Mouse (Mus musculus): ENCODE data around the gene Pitpnm2. TPM values are rescaled to one million over a fixed set of nuclear protein-coding genes. Genes with fewer than 3 reads are reported as not detected.

Gene Pitpnm2
- polyA plus RNA-seq, 1 experiment from 2014 or later, result 6.0 TPM

GRCm38 (mm10) chr5:124213588-124214469 lies 35.7 kb downstream of the Pitpnm2 start:
- ATAC-seq (ENCODE audit: low FRiP score) (no peak), DNase-seq (ENCODE audit: low spot score) (no peak)
- 85% methylated on average over 13 of the region's 13 CpGs for WGBS
- 0 out of 2 replicates have a peak overlapping the region, but pooled peaks have one; percentile 17 for H3K27ac ChIP-seq (ENCODE audit: low read depth, low read length)
- H3K4me1 ChIP-seq (replicated peaks; ENCODE audit: control insufficient read depth, insufficient read depth, low read length), result no peaks in the 10 kb centered on the region
- H3K4me3 ChIP-seq (ENCODE audit: low read depth, low read length), result no peak overlapping the region
- H3K9ac ChIP-seq (ENCODE audit: low read depth, low read length), result no peak overlapping the region
- H3K27me3 ChIP-seq (ENCODE audit: control insufficient read depth, insufficient read depth, low read length), result no peaks in the 10 kb centered on the region
- no peaks in the 10 kb centered on the region for H3K36me3 ChIP-seq (ENCODE audit: control insufficient read depth, insufficient read depth, low read length)
- H3K4me2 ChIP-seq (replicated peaks; ENCODE audit: low read depth, low read length), result no peak overlapping the region
- H3K9me3 ChIP-seq (ENCODE audit: control insufficient read depth, low read length), result no peaks in the 10 kb centered on the region

DNA sequence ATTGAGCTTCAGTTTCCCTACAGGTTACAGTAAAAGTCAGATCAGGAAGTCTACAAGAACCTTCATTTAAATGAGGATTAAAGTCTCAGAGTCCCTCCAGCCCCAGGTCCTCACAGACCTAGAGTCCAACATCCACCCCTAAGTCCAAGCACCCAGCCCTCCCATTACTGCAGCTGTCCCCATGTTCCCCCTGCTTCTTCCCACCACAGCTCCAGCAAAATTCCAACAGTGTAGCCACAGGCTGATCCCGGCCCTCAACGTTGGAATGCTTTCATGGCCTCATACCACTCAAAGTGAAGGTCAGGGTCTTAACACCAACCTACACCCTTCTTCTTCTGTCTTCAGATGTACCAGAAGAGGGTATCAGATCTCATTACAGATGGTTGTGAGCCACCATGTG lies 37.9 kb downstream of the Pitpnm2 start:
- Histone ChIP-seq H3K4me2 (replicated peaks; ENCODE audit: low read depth, low read length) (no peak overlapping the region), H3K27ac (ENCODE audit: low read depth, low read length) (no peak overlapping the region), H3K4me1 (replicated peaks; ENCODE audit: control insufficient read depth, insufficient read depth, low read length) (peaks cover 5% of the 10 kb centered on the region), H3K4me3 (ENCODE audit: low read depth, low read length) (no peak overlapping the region), H3K36me3 (ENCODE audit: control insufficient read depth, insufficient read depth, low read length) (no peaks in the 10 kb centered on the region), H3K27me3 (ENCODE audit: control insufficient read depth, insufficient read depth, low read length) (no peaks in the 10 kb centered on the region), H3K9ac (ENCODE audit: low read depth, low read length) (no peak overlapping the region), H3K9me3 (ENCODE audit: control insufficient read depth, low read length) (no peaks in the 10 kb centered on the region)
- ATAC-seq (ENCODE audit: low FRiP score) (no peak), DNase-seq (ENCODE audit: low spot score) (no peak)
- WGBS, result 88% methylated on average over 2 of the region's 2 CpGs

DNA sequence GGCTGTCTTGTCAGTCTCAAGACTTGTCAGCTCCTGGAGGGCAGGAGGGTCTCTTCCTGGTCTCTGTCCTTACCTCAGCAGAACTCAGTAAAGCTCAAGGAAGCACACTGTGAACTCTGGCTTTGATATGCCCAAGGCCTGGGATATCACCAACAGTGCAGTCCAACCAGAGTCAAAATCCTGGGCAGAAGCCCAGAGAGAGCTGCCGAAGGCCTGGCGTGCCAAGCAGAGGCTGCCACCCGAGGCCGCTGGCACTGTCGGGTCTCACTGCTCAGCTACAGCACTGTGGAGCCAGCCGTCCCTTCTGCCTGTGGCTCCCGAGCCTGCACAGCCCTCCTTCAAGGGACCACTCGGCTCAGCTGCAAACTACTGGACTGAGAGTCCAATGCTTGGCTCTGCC lies 38.3 kb downstream of the Pitpnm2 start:
- Histone ChIP-seq H3K4me1 (replicated peaks; ENCODE audit: control insufficient read depth, insufficient read depth, low read length) (peaks cover 5% of the 10 kb centered on the region), H3K36me3 (ENCODE audit: control insufficient read depth, insufficient read depth, low read length) (no peaks in the 10 kb centered on the region), H3K27me3 (ENCODE audit: control insufficient read depth, insufficient read depth, low read length) (no peaks in the 10 kb centered on the region), H3K4me3 (ENCODE audit: low read depth, low read length) (no peak overlapping the region), H3K9me3 (ENCODE audit: control insufficient read depth, low read length) (no peaks in the 10 kb centered on the region), H3K27ac (ENCODE audit: low read depth, low read length) (no peak overlapping the region), H3K4me2 (replicated peaks; ENCODE audit: low read depth, low read length) (no peak overlapping the region), H3K9ac (ENCODE audit: low read depth, low read length) (no peak overlapping the region)
- 81% methylated on average over 8 of the region's 8 CpGs for WGBS
- DNase-seq (ENCODE audit: low spot score) (no peak), ATAC-seq (ENCODE audit: low FRiP score) (no peak)

DNA sequence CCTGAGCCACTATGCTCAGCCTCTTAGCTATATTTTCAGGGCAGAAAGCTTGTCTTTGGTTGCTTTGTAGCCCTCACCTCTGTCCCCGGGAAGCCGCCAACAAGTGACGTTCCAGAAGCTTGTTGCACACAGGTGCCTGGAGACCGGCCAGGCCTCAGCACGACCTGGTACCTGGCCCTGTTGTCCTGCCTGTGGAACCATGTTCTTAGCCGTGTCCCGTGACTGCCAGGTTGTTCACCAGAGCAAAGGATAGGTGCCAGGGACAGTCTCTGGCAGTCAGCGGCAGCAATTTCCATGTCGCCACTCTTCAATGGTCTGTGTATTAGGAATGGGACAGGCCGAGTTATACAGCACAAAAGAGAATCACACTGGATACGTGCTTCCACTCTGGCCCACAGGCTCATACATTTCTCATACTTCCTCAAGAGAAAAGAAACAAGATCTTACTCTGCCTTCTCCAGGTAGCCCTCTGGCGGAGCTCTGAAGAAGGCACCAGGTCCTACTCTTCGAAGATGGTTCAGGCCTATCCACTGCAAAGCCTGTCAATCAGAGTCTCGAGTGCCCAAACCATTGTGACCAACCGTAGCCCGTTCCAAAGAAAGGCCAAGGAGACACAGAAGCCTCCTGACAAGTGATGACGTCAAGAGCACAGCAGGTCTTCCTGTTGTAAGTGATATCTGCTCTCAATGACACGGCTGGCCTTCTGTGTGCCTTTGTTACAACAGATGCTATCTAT lies 39.1 kb downstream of the Pitpnm2 start:
- Histone ChIP-seq H3K9me3 (ENCODE audit: control insufficient read depth, low read length) (no peaks in the 10 kb centered on the region), H3K4me2 (replicated peaks; ENCODE audit: low read depth, low read length) (no peak overlapping the region), H3K27me3 (ENCODE audit: control insufficient read depth, insufficient read depth, low read length) (no peaks in the 10 kb centered on the region), H3K27ac (ENCODE audit: low read depth, low read length) (no peak overlapping the region), H3K4me3 (ENCODE audit: low read depth, low read length) (no peak overlapping the region), H3K4me1 (replicated peaks; ENCODE audit: control insufficient read depth, insufficient read depth, low read length) (peaks cover 8% of the 10 kb centered on the region), H3K36me3 (ENCODE audit: control insufficient read depth, insufficient read depth, low read length) (no peaks in the 10 kb centered on the region), H3K9ac (ENCODE audit: low read depth, low read length) (no peak overlapping the region)
- DNase-seq (ENCODE audit: low spot score) (peak; percentile 31), ATAC-seq (ENCODE audit: low FRiP score) (no peak)
- 64% methylated on average over 18 of the region's 18 CpGs for WGBS

- Histone ChIP-seq H3K27ac (ENCODE audit: low read depth, low read length) (no peak overlapping the region), H3K4me1 (replicated peaks; ENCODE audit: control insufficient read depth, insufficient read depth, low read length) (peaks cover 8% of the 10 kb centered on the region), H3K36me3 (ENCODE audit: control insufficient read depth, insufficient read depth, low read length) (no peaks in the 10 kb centered on the region), H3K4me2 (replicated peaks; ENCODE audit: low read depth, low read length) (no peak overlapping the region), H3K9ac (ENCODE audit: low read depth, low read length) (no peak overlapping the region), H3K9me3 (ENCODE audit: control insufficient read depth, low read length) (no peaks in the 10 kb centered on the region), H3K27me3 (ENCODE audit: control insufficient read depth, insufficient read depth, low read length) (no peaks in the 10 kb centered on the region), H3K4me3 (ENCODE audit: low read depth, low read length) (no peak overlapping the region)
- ATAC-seq (ENCODE audit: low FRiP score) (no peak), DNase-seq (ENCODE audit: low spot score) (no peak)
- WGBS, result 62% methylated on average over 6 of the region's 6 CpGs
Measured at GRCm38 (mm10) chr5:124209850-124210249, 39.7 kb downstream of the Pitpnm2 start.

- H3K4me2 ChIP-seq (replicated peaks; ENCODE audit: low read depth, low read length), result no peak overlapping the region
- no peak overlapping the region for H3K27ac ChIP-seq (ENCODE audit: low read depth, low read length)
- WGBS, result 81% methylated on average over 8 of the region's 8 CpGs
- ATAC-seq (ENCODE audit: low FRiP score) (no peak), DNase-seq (ENCODE audit: low spot score) (no peak)
- H3K27me3 ChIP-seq (ENCODE audit: control insufficient read depth, insufficient read depth, low read length), result no peaks in the 10 kb centered on the region
- H3K4me3 ChIP-seq (ENCODE audit: low read depth, low read length), result no peak overlapping the region
- no peaks in the 10 kb centered on the region for H3K9me3 ChIP-seq (ENCODE audit: control insufficient read depth, low read length)
- no peaks in the 10 kb centered on the region for H3K36me3 ChIP-seq (ENCODE audit: control insufficient read depth, insufficient read depth, low read length)
- H3K4me1 ChIP-seq (replicated peaks; ENCODE audit: control insufficient read depth, insufficient read depth, low read length), result peaks cover 8% of the 10 kb centered on the region
- no peak overlapping the region for H3K9ac ChIP-seq (ENCODE audit: low read depth, low read length)
Measured at GRCm38 (mm10) chr5:124208030-124208429, 41.5 kb downstream of the Pitpnm2 start.

GRCm38 (mm10) chr5:124206481-124207038 lies 43.0 kb downstream of the Pitpnm2 start:
- ATAC-seq (ENCODE audit: low FRiP score) (peak; percentile 35; the same call in 1 of the 2 replicates), DNase-seq (ENCODE audit: low spot score) (peak; percentile 42)
- H3K4me2 ChIP-seq (replicated peaks; ENCODE audit: low read depth, low read length), result no peak overlapping the region
- 46% methylated on average over 13 of the region's 13 CpGs for WGBS
- H3K9ac ChIP-seq (ENCODE audit: low read depth, low read length), result no peak overlapping the region
- peaks cover 8% of the 10 kb centered on the region for H3K4me1 ChIP-seq (replicated peaks; ENCODE audit: control insufficient read depth, insufficient read depth, low read length)
- no peaks in the 10 kb centered on the region for H3K36me3 ChIP-seq (ENCODE audit: control insufficient read depth, insufficient read depth, low read length)
- no peaks in the 10 kb centered on the region for H3K9me3 ChIP-seq (ENCODE audit: control insufficient read depth, low read length)
- no peaks in the 10 kb centered on the region for H3K27me3 ChIP-seq (ENCODE audit: control insufficient read depth, insufficient read depth, low read length)
- H3K27ac ChIP-seq (ENCODE audit: low read depth, low read length), result no peak overlapping the region
- no peak overlapping the region for H3K4me3 ChIP-seq (ENCODE audit: low read depth, low read length)

DNA sequence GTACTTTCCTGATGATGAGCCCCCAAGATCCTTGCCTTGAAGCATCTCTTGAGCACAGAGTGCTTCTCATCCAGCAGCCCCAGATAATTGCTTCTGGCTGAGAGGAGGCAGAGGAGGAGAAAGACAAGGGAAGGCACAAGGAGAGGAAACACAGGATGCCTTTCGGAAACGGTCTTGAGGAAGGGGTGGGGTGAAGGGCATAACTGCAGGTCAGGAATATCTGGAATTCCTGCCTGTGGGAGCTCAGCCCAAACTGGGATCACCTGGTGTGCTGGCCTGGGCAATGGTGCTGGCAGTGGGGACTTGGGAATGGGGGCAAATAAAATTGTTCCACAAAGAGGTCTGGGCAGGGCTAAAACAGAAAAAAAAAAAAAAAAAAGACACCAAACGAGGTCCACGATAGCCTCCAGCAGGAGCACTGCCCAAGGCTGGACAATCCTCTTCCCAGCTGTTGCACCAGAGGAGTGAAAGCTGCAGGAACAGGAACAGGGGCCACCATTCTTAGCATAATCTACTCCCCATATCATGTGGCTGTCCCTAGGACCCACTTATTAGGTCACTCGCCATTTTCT lies 43.7 kb downstream of the Pitpnm2 start:
- Histone ChIP-seq H3K9me3 (ENCODE audit: control insufficient read depth, low read length) (no peaks in the 10 kb centered on the region), H3K27me3 (ENCODE audit: control insufficient read depth, insufficient read depth, low read length) (no peaks in the 10 kb centered on the region), H3K4me1 (replicated peaks; ENCODE audit: control insufficient read depth, insufficient read depth, low read length) (peaks cover 8% of the 10 kb centered on the region), H3K36me3 (ENCODE audit: control insufficient read depth, insufficient read depth, low read length) (no peaks in the 10 kb centered on the region), H3K27ac (ENCODE audit: low read depth, low read length) (no peak overlapping the region), H3K4me2 (replicated peaks; ENCODE audit: low read depth, low read length) (no peak overlapping the region), H3K9ac (ENCODE audit: low read depth, low read length) (no peak overlapping the region), H3K4me3 (ENCODE audit: low read depth, low read length) (no peak overlapping the region)
- DNase-seq (ENCODE audit: low spot score) (no peak), ATAC-seq (ENCODE audit: low FRiP score) (no peak)
- 52% methylated on average over 5 of the region's 5 CpGs for WGBS
